Mouse (Mus musculus) hindbrain, embryonic 10.5 days (tissue): ENCODE results near the gene Psen1. TPM values are rescaled to one million over a fixed set of nuclear protein-coding genes. Genes with fewer than 3 reads are reported as not detected.

Source experiments
- polyA plus RNA-seq: library from polyadenylated mRNA; unstranded; fragments of >200 nt; fragmentation: Nextera tagmentation; extraction: Ambion mirVana; gene quantifications from 2 replicates; pipeline ENCODE4 v1.2.1, GENCODE M21; 2016

Psen1 gene
- polyA plus RNA-seq, 1 experiment from 2014 or later: 70.4 TPM

Other genes starting within 250 kb of the Psen1 start
- gene Dpf3, start 200.4 kb upstream of the Psen1 start, polyA plus RNA-seq: 5.3 and 10.5 TPM in 2 replicates
- gene Dcaf4, start 167.7 kb upstream of the Psen1 start, polyA plus RNA-seq: 24.8 and 25.7 TPM in 2 replicates
- 22.0 and 25.3 TPM in 2 replicates for gene Zfyve1, start 90.9 kb upstream of the Psen1 start, polyA plus RNA-seq
- gene Rbm25, start 56.9 kb upstream of the Psen1 start, polyA plus RNA-seq: 203 and 270 TPM in 2 replicates
- 0.04 and 0.14 TPM in 2 replicates for gene Papln, start 75.5 kb downstream of the Psen1 start, polyA plus RNA-seq
- gene Numb, start 233.8 kb downstream of the Psen1 start, polyA plus RNA-seq: 27.8 and 39.1 TPM in 2 replicates